Mouse (Mus musculus) G1E-ER4 (cell line): ENCODE data around the gene Grin3b. TPM values are rescaled to one million over a fixed set of nuclear protein-coding genes. Genes with fewer than 3 reads are reported as not detected.

ENCODE experiments used
- GATA1 ChIP-seq: IDR thresholded peaks from one replicate; pipeline ENCODE4 v1.8.0; 2012; ENCODE audit warnings: low read length, inconsistent platforms
- polyA plus RNA-seq: library from polyadenylated mRNA; stranded (reverse); fragments of >175 nt; gene quantifications from 2 replicates; pipeline ENCODE4 v1.2.3, GENCODE M21; 2012

Grin3b gene
- polyA plus RNA-seq, 1 experiment, result 0.08 TPM

DNA sequence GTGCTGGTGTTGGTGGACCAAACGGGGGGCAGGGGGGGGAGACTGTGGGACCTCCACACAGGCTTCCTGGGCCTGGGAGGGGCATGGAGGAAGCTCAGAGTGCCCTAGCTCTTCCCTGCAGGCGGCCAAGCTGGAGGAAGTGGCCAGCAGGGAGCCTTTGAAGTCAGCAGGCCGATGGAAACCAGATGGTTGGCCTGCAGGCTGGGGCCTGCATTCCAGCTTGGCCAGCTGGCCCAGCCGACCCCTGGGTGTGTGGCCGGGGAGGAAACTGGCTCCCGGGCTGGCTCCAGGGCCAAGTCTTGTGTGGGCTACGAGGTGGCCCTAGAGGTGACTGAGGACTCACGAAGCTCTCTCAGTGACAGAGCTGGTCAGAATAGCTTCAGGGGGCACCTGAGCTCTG lies 37.8 kb upstream of the Grin3b start:
- no peak for TF ChIP-seq GATA1

DNA sequence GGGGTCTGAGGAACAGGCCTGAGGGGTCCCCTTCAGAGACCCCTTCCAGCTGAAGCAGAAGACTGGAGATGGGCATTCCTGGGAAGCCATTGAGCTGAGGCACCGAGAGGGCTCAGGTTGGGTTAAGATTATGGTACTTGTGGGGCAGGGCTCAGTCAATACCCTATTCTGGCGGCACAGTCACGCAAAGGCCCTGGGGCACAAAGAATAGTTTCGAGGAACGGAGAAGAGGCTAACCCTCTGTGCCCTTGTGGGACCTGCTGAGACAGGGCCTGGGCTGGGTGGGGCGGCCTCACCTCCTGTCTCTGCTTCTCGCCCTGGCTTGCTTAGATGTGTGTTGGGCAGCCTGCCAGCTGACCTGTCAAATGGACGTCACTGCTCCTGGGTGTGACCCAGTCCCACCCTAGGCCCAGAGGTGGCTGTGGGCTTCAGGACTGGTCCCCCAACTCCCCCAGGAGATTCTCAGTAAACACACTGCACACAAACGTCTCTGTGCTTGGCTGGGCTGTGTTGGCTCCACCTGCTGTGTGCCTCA lies 37.3 kb upstream of the Grin3b start:
- TF ChIP-seq GATA1, result no peak

GRCm38 (mm10) chr10:79933861-79934260 lies 36.7 kb upstream of the Grin3b start:
- TF ChIP-seq GATA1, result no peak

- TF ChIP-seq GATA1, result no peak
Observed at GRCm38 (mm10) chr10:79934272-79934721, 36.2 kb upstream of the Grin3b start.

DNA sequence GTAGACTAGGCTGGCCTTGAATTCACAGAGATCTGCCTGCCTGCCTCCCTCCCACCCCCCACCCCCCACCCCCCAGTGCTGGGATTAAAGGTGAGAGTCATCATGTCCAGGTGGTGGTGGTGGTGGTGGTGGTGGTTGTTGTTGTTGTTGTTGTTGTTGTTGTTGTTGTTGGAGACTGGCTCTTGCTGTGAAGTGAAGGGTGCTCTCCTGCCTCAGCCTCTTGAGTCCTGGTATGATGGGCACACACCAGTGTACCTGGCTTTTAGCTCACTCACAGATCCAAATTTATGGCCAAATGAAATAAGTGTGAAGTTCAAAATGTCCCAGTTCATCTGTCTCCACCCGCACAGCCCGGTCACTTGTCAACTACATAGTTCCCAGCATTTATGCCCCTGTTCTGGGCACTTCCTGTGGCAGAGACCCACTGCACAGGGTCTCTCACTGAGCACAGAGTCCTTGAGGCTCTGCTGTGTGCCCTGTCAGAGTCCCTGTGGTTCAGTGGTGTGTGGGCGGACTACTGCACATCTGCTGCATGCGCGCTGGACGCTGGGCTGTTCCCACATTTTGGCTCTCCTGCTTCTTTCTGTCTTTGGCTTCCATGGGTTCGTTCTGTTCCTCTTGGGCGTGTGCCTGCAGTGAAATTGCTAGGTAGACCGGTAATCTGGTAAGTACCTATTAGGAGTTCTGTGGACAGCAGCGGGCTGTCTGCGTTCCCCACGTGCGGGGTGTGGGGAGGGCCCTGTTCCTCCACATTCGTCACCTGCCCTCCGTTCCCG lies 35.5 kb upstream of the Grin3b start:
- TF ChIP-seq GATA1, result no peak

DNA sequence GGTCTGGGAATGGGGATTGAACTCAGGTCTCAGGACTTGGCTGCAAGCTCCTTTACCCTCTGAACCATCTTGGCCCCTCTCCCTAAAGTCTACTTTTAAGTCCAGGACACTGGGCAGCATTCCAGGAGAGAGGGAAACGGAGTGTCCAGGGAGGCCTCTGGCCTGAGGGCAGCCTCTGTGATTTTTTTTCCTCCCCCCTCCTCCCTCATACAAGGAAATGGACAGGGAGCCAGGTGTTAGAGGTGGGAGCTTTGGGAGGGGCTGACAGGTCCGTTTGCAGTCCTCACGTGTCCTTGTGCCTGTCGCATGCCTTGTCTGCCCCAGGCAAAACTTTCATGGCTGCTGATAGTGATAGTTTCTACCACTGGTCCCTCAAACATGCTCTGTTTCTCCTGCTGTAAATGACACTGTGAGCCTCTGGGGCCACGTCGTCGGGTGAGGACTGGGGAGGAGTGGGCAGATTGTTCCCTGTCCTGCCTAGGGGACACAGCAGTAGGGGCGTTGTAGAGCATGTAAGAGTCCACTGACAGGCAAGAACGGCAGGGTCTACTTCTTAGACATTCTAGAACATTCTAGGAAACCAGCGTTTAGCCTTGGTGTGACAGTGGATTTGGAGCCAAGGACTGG lies 34.1 kb upstream of the Grin3b start:
- TF ChIP-seq GATA1, result no peak

DNA sequence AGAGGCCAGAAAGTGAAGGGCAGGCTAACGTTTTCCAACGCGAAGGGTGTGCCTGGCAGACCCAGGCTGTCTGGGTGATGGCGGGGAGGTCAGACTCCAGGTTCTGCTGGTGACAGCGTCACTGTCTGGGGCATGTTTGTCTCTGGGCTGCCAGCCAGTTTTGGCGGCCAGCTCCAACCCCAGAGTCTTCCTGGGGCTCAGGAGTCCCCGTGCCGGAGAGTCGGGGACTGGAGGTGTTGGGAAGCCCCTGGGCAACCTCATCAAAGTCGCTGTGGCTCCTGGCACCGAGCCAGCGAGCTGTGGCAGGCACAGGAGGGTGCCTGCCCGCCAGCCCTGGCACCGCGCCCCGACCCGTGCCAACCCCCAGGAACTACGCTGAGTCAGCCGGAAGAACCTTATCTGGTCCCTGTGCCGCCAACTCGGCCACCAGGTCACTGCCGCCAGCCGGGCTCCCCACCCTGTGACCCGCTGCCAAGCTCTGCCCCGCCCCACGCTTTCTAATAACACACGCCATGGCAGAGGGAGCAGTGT lies 33.5 kb upstream of the Grin3b start:
- no peak for TF ChIP-seq GATA1

- TF ChIP-seq GATA1, result no peak
Observed at GRCm38 (mm10) chr10:79937775-79938526, 32.6 kb upstream of the Grin3b start.

DNA sequence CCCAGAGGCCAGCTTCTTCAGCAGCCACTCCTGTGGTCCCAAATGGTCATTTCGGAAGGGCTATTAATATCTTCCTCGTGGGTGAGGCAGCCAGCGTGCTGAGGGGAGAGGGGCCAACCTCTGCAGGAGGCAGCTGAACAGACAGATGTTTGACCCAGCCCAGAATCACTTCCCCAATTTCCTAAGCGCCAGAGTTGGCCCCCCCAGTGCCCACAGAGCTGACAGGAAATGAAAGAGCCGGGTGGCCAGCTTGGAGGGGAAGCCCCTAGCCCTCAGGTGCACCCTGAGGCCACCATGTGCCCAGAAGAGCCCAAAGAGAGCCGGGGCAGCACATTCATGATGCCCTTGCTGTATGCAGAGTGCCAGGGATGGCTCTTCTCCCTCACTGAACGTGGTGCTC lies 29.8 kb upstream of the Grin3b start:
- TF ChIP-seq GATA1, result no peak

DNA sequence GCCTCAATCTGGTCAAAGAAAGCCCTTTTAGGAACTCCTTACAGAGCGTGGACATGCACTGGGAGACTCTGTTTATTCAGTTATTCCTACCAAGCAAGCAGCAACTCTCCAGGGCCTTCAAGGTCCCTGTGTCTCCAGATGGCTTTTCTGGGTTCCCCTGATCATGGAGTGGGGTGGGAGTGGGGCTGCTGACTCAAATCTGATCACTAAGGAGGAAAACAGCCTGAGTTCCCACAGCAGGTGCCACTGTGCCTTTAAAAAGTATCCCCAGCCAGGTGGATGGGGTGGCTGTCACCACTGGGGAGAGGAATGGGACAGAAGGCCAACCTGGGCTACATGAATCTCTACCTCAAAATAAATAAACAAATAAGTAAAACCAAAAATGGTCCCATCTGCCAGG lies 27.5 kb upstream of the Grin3b start:
- no peak for TF ChIP-seq GATA1

DNA sequence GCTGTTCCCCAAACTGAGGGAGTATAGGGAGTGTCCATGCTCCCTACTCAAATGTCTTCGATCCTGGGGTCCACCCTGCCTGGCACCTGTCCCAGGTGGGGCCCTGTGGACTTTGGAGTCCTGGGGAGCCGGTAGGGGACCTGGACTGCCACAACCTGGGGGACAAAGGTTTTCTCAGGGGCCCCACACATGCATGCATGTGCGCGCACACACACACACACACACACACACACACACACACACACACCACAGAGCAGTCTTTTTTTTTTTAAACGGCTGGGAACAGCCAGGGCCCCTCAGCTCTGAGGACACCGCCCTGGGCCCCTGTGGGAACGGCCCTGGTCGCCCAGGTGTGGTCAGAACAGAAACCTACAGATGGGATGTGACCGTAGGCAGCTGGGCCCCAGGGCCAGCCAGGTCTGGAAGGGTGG lies 27.0 kb upstream of the Grin3b start:
- no peak for TF ChIP-seq GATA1

GRCm38 (mm10) chr10:79945507-79946234 lies 24.8 kb upstream of the Grin3b start:
- no peak for TF ChIP-seq GATA1

DNA sequence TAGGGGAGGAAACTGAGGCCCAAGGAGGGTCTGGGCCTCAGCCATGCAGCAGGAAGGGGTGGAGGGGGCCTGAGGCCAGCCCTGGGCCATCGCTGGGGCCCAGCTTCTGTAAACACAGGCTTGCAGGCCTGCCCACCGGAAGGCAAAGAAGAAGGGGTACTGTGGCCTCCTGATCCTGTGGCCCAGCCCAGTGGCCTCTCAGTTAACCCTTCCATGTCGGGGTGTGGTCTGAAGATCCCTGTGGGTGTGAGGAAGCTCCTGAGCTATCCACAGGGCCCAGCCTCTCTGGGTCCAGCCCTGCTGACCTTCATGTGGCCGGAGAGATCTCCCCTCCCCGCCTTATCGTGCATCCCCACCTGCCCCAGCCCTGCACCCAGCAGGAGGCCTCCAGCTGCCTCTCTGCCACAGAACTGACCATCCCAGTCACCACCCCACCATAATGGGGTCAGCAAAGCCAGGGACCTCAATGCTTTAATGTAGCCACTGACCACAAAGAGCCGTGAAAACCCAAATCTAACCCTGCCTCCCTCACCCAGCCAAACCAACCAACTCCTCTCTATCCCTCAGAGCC lies 23.7 kb upstream of the Grin3b start:
- TF ChIP-seq GATA1, result no peak

DNA sequence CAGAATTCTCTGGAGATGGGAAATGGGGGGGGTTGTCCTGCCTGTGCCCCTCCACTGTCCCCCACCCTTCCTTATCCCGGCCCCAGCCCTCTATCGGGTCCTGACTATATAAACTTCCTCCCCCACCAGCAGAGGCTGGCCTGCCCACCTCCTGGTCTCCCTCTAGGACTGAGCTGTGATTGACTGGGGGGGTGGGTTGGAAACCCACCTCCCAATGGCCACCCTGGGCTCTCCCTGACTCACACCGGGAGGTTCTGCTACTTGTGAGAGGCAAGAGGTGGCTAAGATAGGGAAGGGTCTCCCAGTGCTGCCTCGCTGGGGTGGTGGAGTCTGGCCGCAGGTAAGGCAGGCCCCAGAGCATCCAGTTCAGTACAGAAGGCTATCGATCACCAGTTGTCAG lies 23.0 kb upstream of the Grin3b start:
- TF ChIP-seq GATA1, result no peak

DNA sequence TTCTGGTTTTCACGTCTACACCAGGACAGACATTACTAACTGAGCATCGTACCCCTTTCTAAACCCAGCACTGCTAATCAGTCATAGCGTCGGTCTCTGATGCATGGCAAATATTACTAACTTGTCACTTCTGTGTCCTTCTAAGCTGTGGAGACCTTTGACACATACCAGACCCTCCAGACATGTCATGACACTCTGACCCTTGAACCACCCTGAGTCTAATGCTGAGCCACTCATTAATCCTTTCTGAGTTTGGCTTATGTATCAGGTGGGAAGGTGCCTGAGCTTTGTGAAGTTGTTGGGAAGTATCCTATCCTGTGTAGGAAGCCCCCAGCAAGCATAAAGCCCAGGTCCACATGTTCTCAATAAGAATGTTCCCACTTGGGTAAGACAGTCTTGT lies 20.6 kb upstream of the Grin3b start:
- TF ChIP-seq GATA1, result no peak

DNA sequence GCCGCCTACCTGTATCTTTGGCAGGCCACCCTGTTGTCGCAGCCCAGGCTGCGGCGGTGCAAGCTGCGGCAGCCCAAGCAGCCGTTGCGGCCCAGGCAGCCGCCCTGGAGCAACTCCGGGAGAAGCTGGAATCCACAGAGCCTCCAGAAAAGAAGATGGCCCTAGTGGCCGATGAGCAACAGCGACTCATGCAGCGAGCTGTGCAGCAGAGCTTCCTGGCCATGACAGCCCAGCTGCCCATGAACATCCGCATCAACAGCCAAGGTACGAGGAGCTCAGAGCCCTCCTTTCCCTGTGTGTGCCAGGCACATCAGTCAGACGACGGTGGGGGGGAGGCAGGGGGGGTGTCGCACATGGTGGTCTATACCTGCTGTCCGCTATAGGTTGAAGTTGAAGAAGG lies 19.9 kb upstream of the Grin3b start:
- TF ChIP-seq GATA1, result no peak
